Mouse (Mus musculus) Patski (cell line): Measurements from ENCODE around the gene Fosl2. TPM values are rescaled to one million over a fixed set of nuclear protein-coding genes. Genes with fewer than 3 reads are reported as not detected.

Experiments used
- ATAC-seq: fragments of 100-300 bp; one replicate; pipeline ENCODE4 v1.8.0; 2021
- CTCF ChIA-PET: fragments of 350-600 bp; sonication (Branson Sonifier 250); formaldehyde crosslinking; loops from one replicate; lab custom pipeline; 2022; ENCODE audit warnings: inconsistent platforms; lab: Charles Lee
- POLR2A ChIA-PET: fragments of 350-600 bp; sonication (Branson Sonifier 250); formaldehyde crosslinking; loops from one replicate; lab custom pipeline; 2022; ENCODE audit warnings: antibody characterized with exemption, inconsistent platforms; lab: Charles Lee
- DNase-seq: peaks from one replicate; pipeline ENCODE4 v3.0.0-alpha.2; 2011; ENCODE audit warnings: low read depth, low spot score
- H3K27me3 ChIP-seq: fragments of 371-371 bp; one replicate; pipeline ENCODE4 v1.5.1; 2021
- CTCF ChIP-seq: fragments of 100-300 bp; IDR thresholded peaks from one replicate; pipeline ENCODE4 v1.5.1; 2021
- in situ Hi-C: fragments of 300-500 bp; cut with MboI; formaldehyde crosslinking; loops from 3 replicates; pipeline ENCODE4 v1.11.1; 2018; ENCODE audit warnings: low pct_unique_long_range_greater_than_20kb, mixed read lengths
- polyA plus RNA-seq: library from polyadenylated mRNA; unstranded; gene quantifications from one replicate; pipeline ENCODE4 v1.2.3, GENCODE M21; 2021

Gene Fosl2
- polyA plus RNA-seq, 1 experiment from 2014 or later = 97.3 TPM

GRCm38 (mm10) chr5:32104119-32104990, 31.2 kb upstream of the Fosl2 start:
- in situ Hi-C loops = no loop called here
- ChIA-PET CTCF (no interaction called here), POLR2A (interaction anchor here (1.1 kb wide), 1 partner anchor 39 kb away, joined by 3 read pairs; no protein-coding TSS in a partner anchor)
- H3K27me3 ChIP-seq = no peaks in the 10 kb centered on the region
- ATAC-seq (no peak), DNase-seq (no peak)
- no peak for TF ChIP-seq CTCF

GRCm38 (mm10) chr5:32106473-32107140, 29.0 kb upstream of the Fosl2 start:
- ATAC-seq = no peak
- CTCF ChIA-PET = interaction anchor here (1.0 kb wide), 1 partner anchor 11 kb away, joined by 3 read pairs; no protein-coding TSS in a partner anchor

GRCm38 (mm10) chr5:32110651-32111050, 24.9 kb upstream of the Fosl2 start:
- DNase-seq (no peak), ATAC-seq (no peak)
- ChIA-PET POLR2A (interaction anchor here (0.5 kb wide), 1 partner anchor 203 kb away, joined by 4 read pairs; no protein-coding TSS in a partner anchor), CTCF (interaction anchor here (1.7 kb wide), 1 partner anchor 13 kb away, joined by 5 read pairs; no protein-coding TSS in a partner anchor)
- in situ Hi-C loops = no loop called here
- H3K27me3 ChIP-seq = no peaks in the 10 kb centered on the region
- TF ChIP-seq CTCF = no peak

More at GRCm38 (mm10) chr5:32106473-32107140, 29.0 kb upstream of the Fosl2 start:
- no peak for DNase-seq
- no peaks in the 10 kb centered on the region for H3K27me3 ChIP-seq
- no peak for TF ChIP-seq CTCF
- in situ Hi-C loops = no loop called here
- POLR2A ChIA-PET = interaction anchor here (0.6 kb wide), 1 partner anchor 25 kb away, joined by 3 read pairs; no protein-coding TSS in a partner anchor

GRCm38 (mm10) chr5:32112206-32112916, 23.2 kb upstream of the Fosl2 start:
- ChIA-PET POLR2A (no interaction called here), CTCF (no interaction called here)
- ATAC-seq (no peak), DNase-seq (no peak)
- no peak for TF ChIP-seq CTCF
- no peaks in the 10 kb centered on the region for H3K27me3 ChIP-seq
- in situ Hi-C loops = no loop called here

GRCm38 (mm10) chr5:32120901-32121376, 14.7 kb upstream of the Fosl2 start:
- no peak for TF ChIP-seq CTCF
- in situ Hi-C loops = no loop called here
- ChIA-PET CTCF (no interaction called here), POLR2A (no interaction called here)
- H3K27me3 ChIP-seq = no peaks in the 10 kb centered on the region
- no peak for DNase-seq
- no peak for ATAC-seq

- no peak for TF ChIP-seq CTCF
- ATAC-seq = no peak
- in situ Hi-C loops = no loop called here
- ChIA-PET CTCF (no interaction called here), POLR2A (interaction anchor here (0.7 kb wide), 1 partner anchor 33 kb away, joined by 3 read pairs; no protein-coding TSS in a partner anchor)
- DNase-seq = no peak
- H3K27me3 ChIP-seq = no peaks in the 10 kb centered on the region
These were observed 13.7 kb upstream of the Fosl2 start for GRCm38 (mm10) chr5:32121936-32122335.

- no peak for TF ChIP-seq CTCF
- ATAC-seq = no peak
- in situ Hi-C loops = no loop called here
- ChIA-PET POLR2A (interaction anchor here (0.7 kb wide), 1 partner anchor 33 kb away, joined by 3 read pairs; no protein-coding TSS in a partner anchor), CTCF (no interaction called here)
- H3K27me3 ChIP-seq = no peaks in the 10 kb centered on the region
- no peak for DNase-seq
These were observed 13.2 kb upstream of the Fosl2 start for GRCm38 (mm10) chr5:32122363-32122762.

GRCm38 (mm10) chr5:32124957-32125356, 10.6 kb upstream of the Fosl2 start:
- CTCF ChIA-PET = interaction anchor here (1.5 kb wide), 1 partner anchor 15 kb away, joined by 5 read pairs; no protein-coding TSS in a partner anchor
- in situ Hi-C loops = no loop called here
- ATAC-seq = no peak
- TF ChIP-seq CTCF = no peak
- POLR2A ChIA-PET = no interaction called here
- DNase-seq = no peak
- H3K27me3 ChIP-seq = no peaks in the 10 kb centered on the region

- no peaks in the 10 kb centered on the region for H3K27me3 ChIP-seq
- ATAC-seq (no peak), DNase-seq (no peak)
- POLR2A ChIA-PET = interaction anchor here (0.6 kb wide), 1 partner anchor 179 kb away, joined by 4 read pairs; no protein-coding TSS in a partner anchor
- no peak for TF ChIP-seq CTCF
- in situ Hi-C loops = no loop called here
- CTCF ChIA-PET = no interaction called here
These were observed 8.4 kb upstream of the Fosl2 start for GRCm38 (mm10) chr5:32127226-32127625.

- no peaks in the 10 kb centered on the region for H3K27me3 ChIP-seq
- in situ Hi-C loops = no loop called here
- ChIA-PET POLR2A (interaction anchor here (0.6 kb wide), 1 partner anchor 178 kb away, joined by 4 read pairs; no protein-coding TSS in a partner anchor), CTCF (no interaction called here)
- DNase-seq (no peak), ATAC-seq (no peak)
- TF ChIP-seq CTCF = no peak
These were observed 7.7 kb upstream of the Fosl2 start for GRCm38 (mm10) chr5:32127927-32128326.
